Comparison of ENCODE assay signal across 8 mouse cellular contexts in genomic region chr3:105800675-105801190, GRCm38 (mm10). TPM values are rescaled to one million over a fixed set of nuclear protein-coding genes. Genes with fewer than 3 reads are reported as not detected.
DNase-seq lines count a peak whose midpoint lies in the region; ATAC-seq lines count a peak whose summit lies in the region.

No protein-coding gene starts in this region.

- H3K9ac ChIP-seq in kidney, embryonic 15.5 days = peak overlapping the region; percentile 95
- peak overlapping the region; percentile 87 for H3K9ac ChIP-seq in intestine, embryonic 14.5 days (ENCODE audit: low read length)

- no peaks in the 10 kb centered on the region for H3K36me3 ChIP-seq in kidney, embryonic 15.5 days
- H3K36me3 ChIP-seq in intestine, embryonic 14.5 days (ENCODE audit: control insufficient read depth, insufficient read depth, low read length) = no peaks in the 10 kb centered on the region

- no peak for DNase-seq in kidney, adult 18-20 months
- DNase-seq in MEL-GATA-1-ER (ENCODE audit: extremely low read depth, low read depth) = peak; percentile 41
- peak; percentile 78 for DNase-seq in intestine, embryonic 14.5 days (ENCODE audit: low spot score)
- DNase-seq in lung, postnatal 36 days = peak; percentile 50
- peak; percentile 31 for DNase-seq in right cerebral cortex, postnatal 4 days
- DNase-seq in layer of hippocampus, adult 18-20 months (ENCODE audit: low spot score in 2 of 2) = no peak

- H3K27me3 ChIP-seq in kidney, embryonic 15.5 days = no peaks in the 10 kb centered on the region
- no peaks in the 10 kb centered on the region for H3K27me3 ChIP-seq in intestine, embryonic 14.5 days (replicated peaks; ENCODE audit: control insufficient read depth, insufficient read depth, low read length)

- H3K4me1 ChIP-seq in kidney, embryonic 15.5 days = peaks cover 30% of the 10 kb centered on the region
- H3K4me1 ChIP-seq in intestine, embryonic 14.5 days (replicated peaks; ENCODE audit: control insufficient read depth, insufficient read depth, low read length) = peaks cover 21% of the 10 kb centered on the region

- peak overlapping the region; percentile 90 for H3K4me3 ChIP-seq in kidney, embryonic 15.5 days (replicated peaks)
- peak overlapping the region; percentile 77 for H3K4me3 ChIP-seq in intestine, embryonic 14.5 days (ENCODE audit: low read depth, low read length)

- ATAC-seq in kidney, embryonic 15.5 days (replicated peaks; ENCODE audit: low FRiP score) = peak; percentile 87
- peak; percentile 55 for ATAC-seq in erythroid progenitor cell, adult 5-6 weeks (replicated peaks; ENCODE audit: low FRiP score, poor library complexity, severe bottlenecking)
- ATAC-seq in intestine, embryonic 14.5 days (replicated peaks; ENCODE audit: low FRiP score, low TSS enrichment, low read depth) = peak; percentile 71; the same call in 1 of the 2 replicates

- H3K4me2 ChIP-seq in kidney, embryonic 15.5 days = peak overlapping the region; percentile 78
- peak overlapping the region; percentile 71 for H3K4me2 ChIP-seq in intestine, embryonic 14.5 days (ENCODE audit: low read length)

- WGBS in kidney, embryonic 15.5 days = under 1% methylated on average over 54 of the region's 59 CpGs
- WGBS in intestine, embryonic 14.5 days = under 1% methylated on average over 43 of the region's 59 CpGs

- H3K27ac ChIP-seq in kidney, embryonic 15.5 days = peak overlapping the region; percentile 91
- peak overlapping the region; percentile 85 for H3K27ac ChIP-seq in intestine, embryonic 14.5 days (ENCODE audit: low read depth)

- H3K9me3 ChIP-seq in kidney, embryonic 15.5 days (replicated peaks) = no peaks in the 10 kb centered on the region
- H3K9me3 ChIP-seq in intestine, embryonic 14.5 days (ENCODE audit: control insufficient read depth, low read length) = no peaks in the 10 kb centered on the region

RNA-seq across cellular contexts. Expression of gene Rap1a, which starts 0.4 kb away (rescaled TPM):
- 111 and 113 TPM in 2 replicates for polyA plus RNA-seq in kidney, embryonic 15.5 days (2015; fragmentation: Nextera tagmentation; extraction: Ambion mirVana)
- 157 and 193 TPM in 2 replicates for total RNA-seq in erythroid progenitor cell, adult 5-6 weeks (2015; ENCODE audit: low replicate concordance)
- total RNA-seq in erythroid progenitor cell, adult 5-6 weeks (2017; ENCODE audit: low replicate concordance) = 182 and 220 TPM in 2 replicates
- 81.6 and 82.2 TPM in 2 replicates for polyA plus RNA-seq in intestine, embryonic 14.5 days (2014; fragmentation: Nextera tagmentation; extraction: Ambion mirVana)
- 10 to 100 TPM; 80.5 to 96.2 TPM for total RNA-seq in layer of hippocampus, adult 18-20 months (2021)

Comparison
In these comparisons a context has a peak if more than half of its experiments do, and no peak if none do; other contexts are left out.
1. DNase-seq: peak in MEL-GATA-1-ER (single experiment), intestine, embryonic 14.5 days (single experiment), lung, postnatal 36 days (single experiment) and right cerebral cortex, postnatal 4 days (single experiment); none in kidney, adult 18-20 months (single experiment) and layer of hippocampus, adult 18-20 months (0 of 2).
2. Peak in every context shown above with its lines, with median percentiles within 50 percentile points of each other: ATAC-seq.